Comparison of ENCODE assay signal across 11 mouse cellular contexts in genomic region chr11:105457041-105457440, GRCm38 (mm10). TPM values are rescaled to one million over a fixed set of nuclear protein-coding genes. Genes with fewer than 3 reads are reported as not detected.
DNase-seq lines count a peak whose midpoint lies in the region; ATAC-seq and TF ChIP-seq lines count a peak whose summit lies in the region.
"Had no signal": no experiment of that assay in that cellular context is flagged by ENCODE, and none has a peak within 500 bp of the region (broad histone marks: within the 10 kb centered on the region; RNA-seq: fewer than 3 reads in every experiment).

No protein-coding gene starts in this region.

- ATAC-seq in forebrain, embryonic 15.5 days (replicated peaks) = peak; percentile 38
- ATAC-seq in limb, embryonic 11.5 days (ENCODE audit: insufficient number of reproducible peaks, low FRiP score, low TSS enrichment, low read depth) = no peak
- ATAC-seq in neural tube, embryonic 15.5 days (ENCODE audit: low FRiP score) = peak; percentile 51; the same call in 1 of the 2 replicates
- ATAC-seq in megakaryocyte, adult 5-6 weeks (ENCODE audit: poor library complexity, severe bottlenecking) = no peak

- peak overlapping the region; percentile 51 for H3K4me3 ChIP-seq in left cerebral cortex, adult 2 months
- peak overlapping the region; percentile 57 for H3K4me3 ChIP-seq in forebrain, embryonic 15.5 days
- peak overlapping the region; percentile 48 for H3K4me3 ChIP-seq in limb, embryonic 11.5 days (ENCODE audit: low read depth, low read length)
- H3K4me3 ChIP-seq in neural tube, embryonic 15.5 days (replicated peaks) = peak overlapping the region; percentile 49

- intact Hi-C loops in left cerebral cortex, adult 2 months (cut with DNase I) = loop anchor here (2.0 to 5.0 kb wide), 2 partner anchors 40 to 94 kb away; no protein-coding TSS in a partner anchor
- intact Hi-C loops in left cerebral cortex, postnatal 4 days (cut with DNase I) = loop anchor here (10.0 kb wide), 1 partner anchor 138 kb away; no protein-coding TSS in a partner anchor

- H3K27ac ChIP-seq in left cerebral cortex, adult 2 months = peak overlapping the region; percentile 83
- H3K27ac ChIP-seq in forebrain, embryonic 15.5 days (replicated peaks) = peak overlapping the region; percentile 88
- no peak overlapping the region for H3K27ac ChIP-seq in limb, embryonic 11.5 days (replicated peaks; ENCODE audit: low read depth, low read length)
- peak overlapping the region; percentile 90 for H3K27ac ChIP-seq in neural tube, embryonic 15.5 days (replicated peaks)

- WGBS in forebrain, embryonic 15.5 days = 31% methylated on average over 7 of the region's 7 CpGs
- 72% methylated on average over 7 of the region's 7 CpGs for WGBS in limb, embryonic 11.5 days
- WGBS in neural tube, embryonic 15.5 days = 29% methylated on average over 7 of the region's 7 CpGs

- no peaks in the 10 kb centered on the region for H3K36me3 ChIP-seq in forebrain, embryonic 15.5 days
- H3K36me3 ChIP-seq in limb, embryonic 11.5 days (ENCODE audit: control insufficient read depth, insufficient read depth, low read length) = no peaks in the 10 kb centered on the region
- no peaks in the 10 kb centered on the region for H3K36me3 ChIP-seq in neural tube, embryonic 15.5 days

- DNase-seq in left cerebral cortex, adult 2 months (ENCODE audit: extremely low spot score in 1 of 2, low spot score in 2 of 2) = no peak
- DNase-seq in left cerebral cortex, postnatal 4 days = no peak
- DNase-seq in limb, embryonic 11.5 days (ENCODE audit: low spot score) = no peak
- no peak for DNase-seq in retina, postnatal 1 day
- DNase-seq in right cerebral cortex, postnatal 4 days = no peak
- DNase-seq: adrenal gland, adult 8-10 months had no signal

- no peak for TF ChIP-seq CTCF in left cerebral cortex, adult 2 months (IDR thresholded peaks at IDR 0.05)

- peak overlapping the region; percentile 94 for H3K4me2 ChIP-seq in forebrain, embryonic 15.5 days (replicated peaks)
- H3K4me2 ChIP-seq in limb, embryonic 11.5 days (ENCODE audit: low read depth, severe bottlenecking) = peak overlapping the region; percentile 95
- peak overlapping the region; percentile 82 for H3K4me2 ChIP-seq in neural tube, embryonic 15.5 days

- H3K27me3 ChIP-seq in forebrain, embryonic 15.5 days = no peaks in the 10 kb centered on the region
- no peaks in the 10 kb centered on the region for H3K27me3 ChIP-seq in limb, embryonic 11.5 days (ENCODE audit: control insufficient read depth, insufficient read depth, low read length)
- H3K27me3 ChIP-seq in neural tube, embryonic 15.5 days (replicated peaks) = no peaks in the 10 kb centered on the region

- H3K9ac ChIP-seq in forebrain, embryonic 15.5 days (replicated peaks) = peak overlapping the region; percentile 64
- H3K9ac ChIP-seq in limb, embryonic 11.5 days (ENCODE audit: low read length) = no peak overlapping the region
- peak overlapping the region; percentile 54 for H3K9ac ChIP-seq in neural tube, embryonic 15.5 days (replicated peaks)

- peaks cover 18% of the 10 kb centered on the region for H3K4me1 ChIP-seq in forebrain, embryonic 15.5 days
- H3K4me1 ChIP-seq in limb, embryonic 11.5 days (ENCODE audit: control insufficient read depth, insufficient read depth, low read length) = 0 out of 2 replicates have a peak, but pooled peaks cover 4% of the 10 kb centered on the region
- H3K4me1 ChIP-seq in neural tube, embryonic 15.5 days = peaks cover 22% of the 10 kb centered on the region

- no peaks in the 10 kb centered on the region for H3K9me3 ChIP-seq in forebrain, embryonic 15.5 days
- H3K9me3 ChIP-seq in limb, embryonic 11.5 days (ENCODE audit: control insufficient read depth, low read length) = no peaks in the 10 kb centered on the region
- no peaks in the 10 kb centered on the region for H3K9me3 ChIP-seq in neural tube, embryonic 15.5 days (replicated peaks)
- H3K9me3 ChIP-seq: megakaryocyte, embryonic 14.5 days had no signal

RNA-seq across cellular contexts. Expression of gene March10, which starts 0.5 kb away (rescaled TPM):
- total RNA-seq in left cerebral cortex, adult 2 months (2021) = 1 to 10 TPM; 2.0 to 3.8 TPM
- 1 to 10 TPM; 1.2 to 1.7 TPM for total RNA-seq in left cerebral cortex, postnatal 4 days (2021)
- polyA plus RNA-seq in forebrain, embryonic 15.5 days (2015; fragmentation: Nextera tagmentation; extraction: Ambion mirVana) = 0.34 and 0.50 TPM in 2 replicates
- polyA plus RNA-seq in limb, embryonic 11.5 days (2014; fragmentation: Nextera tagmentation; extraction: Ambion mirVana) = 0.10 TPM in 1 of 2 replicates, not detected in the other
- polyA plus RNA-seq in neural tube, embryonic 15.5 days (2015; fragmentation: Nextera tagmentation; extraction: Ambion mirVana) = 0.38 and 0.73 TPM in 2 replicates
- not detected in 2 replicates for total RNA-seq in megakaryocyte, adult 5-6 weeks (2015)
- not detected in 2 replicates for total RNA-seq in megakaryocyte, adult 5-6 weeks (2017)
- total RNA-seq: adrenal gland, adult 8-10 months; gastrocnemius, adult 8-10 months had no signal

Comparison
In these comparisons a context has a peak if more than half of its experiments do, and no peak if none do; other contexts are left out.
1. ATAC-seq: peak in forebrain, embryonic 15.5 days (single experiment) and neural tube, embryonic 15.5 days (single experiment); none in limb, embryonic 11.5 days (single experiment) and megakaryocyte, adult 5-6 weeks (single experiment).
2. Peak in every context shown above with its lines, with median percentiles within 50 percentile points of each other: H3K4me3 ChIP-seq and H3K4me2 ChIP-seq.